Mouse (Mus musculus) ES-Bruce4 (cell line): ENCODE data around the gene Pak1ip1. TPM values are rescaled to one million over a fixed set of nuclear protein-coding genes. Genes with fewer than 3 reads are reported as not detected.

Experiments
- H3K27ac ChIP-seq: 2 replicates; pipeline ENCODE4 v1.5.1; 2012; ENCODE audit warnings: low read length, inconsistent platforms; ENCODE audit not compliant: insufficient read depth
- H3K27me3 ChIP-seq: 2 replicates; pipeline ENCODE4 v1.6.1; 2012; ENCODE audit warnings: mild to moderate bottlenecking, low read length, inconsistent platforms; ENCODE audit not compliant: control insufficient read depth, poor library complexity, insufficient read depth, severe bottlenecking
- H3K36me3 ChIP-seq: 2 replicates; pipeline ENCODE4 v1.6.1; 2012; ENCODE audit warnings: inconsistent platforms, mild to moderate bottlenecking, low read length, moderate library complexity; ENCODE audit not compliant: control insufficient read depth, poor library complexity, insufficient read depth, severe bottlenecking
- H3K4me1 ChIP-seq: one replicate; pipeline ENCODE4 v1.8.1; 2011; ENCODE audit warnings: low read length; ENCODE audit not compliant: control insufficient read depth, insufficient read depth
- H3K4me3 ChIP-seq: 2 replicates; pipeline ENCODE4 v1.5.1; 2011; ENCODE audit warnings: low read depth, mild to moderate bottlenecking, low read length
- H3K9ac ChIP-seq: 2 replicates; pipeline ENCODE4 v1.6.1; 2012; ENCODE audit warnings: low read depth, mild to moderate bottlenecking, inconsistent platforms; ENCODE audit not compliant: poor library complexity, severe bottlenecking
- H3K9me3 ChIP-seq: replicated peaks from 2 replicates; pipeline ENCODE4 v1.6.1; 2012; ENCODE audit warnings: mild to moderate bottlenecking, low read length, inconsistent platforms; ENCODE audit not compliant: control insufficient read depth, poor library complexity, insufficient read depth, severe bottlenecking
- CTCF ChIP-seq: IDR thresholded peaks from one replicate; pipeline ENCODE4 v1.8.1; 2011; ENCODE audit warnings: low read depth, low read length
- EP300 ChIP-seq: IDR thresholded peaks from 2 replicates; pipeline ENCODE4 v1.6.1; 2011; ENCODE audit warnings: low read depth, low read length; ENCODE audit not compliant: insufficient read depth
- POLR2A ChIP-seq: IDR thresholded peaks from one replicate; pipeline ENCODE4 v1.8.1; 2011; ENCODE audit warnings: low read length; ENCODE audit not compliant: insufficient read depth
- polyA plus RNA-seq: library from polyadenylated mRNA; stranded (reverse); fragments of >200 nt; gene quantifications from 2 replicates; pipeline ENCODE4 v1.2.4, GENCODE M21; 2011; ENCODE audit warnings: low read depth; ENCODE audit not compliant: missing spikeins, insufficient read depth, insufficient read length

The Pak1ip1 gene
- polyA plus RNA-seq, 1 experiment = 79.4 TPM

GRCm38 (mm10) chr13:41016797-41017405 is 16.1 kb downstream of the Pak1ip1 start:
- Histone ChIP-seq H3K36me3 (peaks cover 24% of the 10 kb centered on the region), H3K4me3 (peak overlapping the region; percentile 83), H3K9ac (peak overlapping the region; percentile 46), H3K27me3 (no peaks in the 10 kb centered on the region), H3K9me3 (no peaks in the 10 kb centered on the region), H3K27ac (no peak overlapping the region), H3K4me1 (no peaks in the 10 kb centered on the region)
- TF ChIP-seq EP300 (no peak), POLR2A (no peak), CTCF (no peak)

GRCm38 (mm10) chr13:41017832-41018231 is 17.0 kb downstream of the Pak1ip1 start:
- Histone ChIP-seq H3K4me1 (no peaks in the 10 kb centered on the region), H3K27ac (no peak overlapping the region), H3K27me3 (no peaks in the 10 kb centered on the region), H3K36me3 (peaks cover 16% of the 10 kb centered on the region), H3K4me3 (no peak overlapping the region), H3K9me3 (no peaks in the 10 kb centered on the region), H3K9ac (no peak overlapping the region)
- TF ChIP-seq CTCF = no peak
- no peak for TF ChIP-seq EP300
- no peak for TF ChIP-seq POLR2A

GRCm38 (mm10) chr13:41018236-41018635 is 17.4 kb downstream of the Pak1ip1 start:
- H3K9me3 ChIP-seq = no peaks in the 10 kb centered on the region
- peaks cover 12% of the 10 kb centered on the region for H3K36me3 ChIP-seq
- no peak overlapping the region for H3K27ac ChIP-seq
- H3K9ac ChIP-seq = no peak overlapping the region
- H3K4me3 ChIP-seq = no peak overlapping the region
- H3K27me3 ChIP-seq = no peaks in the 10 kb centered on the region
- TF ChIP-seq POLR2A (no peak), CTCF (no peak), EP300 (no peak)
- H3K4me1 ChIP-seq = no peaks in the 10 kb centered on the region

- H3K27me3 ChIP-seq = no peaks in the 10 kb centered on the region
- no peak for TF ChIP-seq POLR2A
- no peak for TF ChIP-seq EP300
- no peak for TF ChIP-seq CTCF
- H3K36me3 ChIP-seq = peaks cover 12% of the 10 kb centered on the region; the same call in 1 of the 2 replicates
- no peak overlapping the region for H3K27ac ChIP-seq
- no peak overlapping the region for H3K9ac ChIP-seq
- H3K4me3 ChIP-seq = no peak overlapping the region
- H3K9me3 ChIP-seq = no peaks in the 10 kb centered on the region
- H3K4me1 ChIP-seq = no peaks in the 10 kb centered on the region
Measured at GRCm38 (mm10) chr13:41018756-41019591, 18.2 kb downstream of the Pak1ip1 start.

- H3K4me1 ChIP-seq = no peaks in the 10 kb centered on the region
- no peak overlapping the region for H3K4me3 ChIP-seq
- H3K9ac ChIP-seq = no peak overlapping the region
- H3K27ac ChIP-seq = no peak overlapping the region
- H3K36me3 ChIP-seq = peaks cover 12% of the 10 kb centered on the region; the same call in 1 of the 2 replicates
- TF ChIP-seq EP300 (no peak), CTCF (no peak), POLR2A (no peak)
- H3K27me3 ChIP-seq = no peaks in the 10 kb centered on the region
- no peaks in the 10 kb centered on the region for H3K9me3 ChIP-seq
Measured at GRCm38 (mm10) chr13:41020494-41020893, 19.7 kb downstream of the Pak1ip1 start.

GRCm38 (mm10) chr13:41021607-41022006 is 20.8 kb downstream of the Pak1ip1 start:
- no peaks in the 10 kb centered on the region for H3K27me3 ChIP-seq
- H3K36me3 ChIP-seq = peaks cover 12% of the 10 kb centered on the region; the same call in 1 of the 2 replicates
- no peak overlapping the region for H3K4me3 ChIP-seq
- H3K9ac ChIP-seq = no peak overlapping the region
- H3K4me1 ChIP-seq = no peaks in the 10 kb centered on the region
- no peaks in the 10 kb centered on the region for H3K9me3 ChIP-seq
- H3K27ac ChIP-seq = no peak overlapping the region
- TF ChIP-seq POLR2A (no peak), CTCF (no peak), EP300 (no peak)
